In the genomic region with DNA sequence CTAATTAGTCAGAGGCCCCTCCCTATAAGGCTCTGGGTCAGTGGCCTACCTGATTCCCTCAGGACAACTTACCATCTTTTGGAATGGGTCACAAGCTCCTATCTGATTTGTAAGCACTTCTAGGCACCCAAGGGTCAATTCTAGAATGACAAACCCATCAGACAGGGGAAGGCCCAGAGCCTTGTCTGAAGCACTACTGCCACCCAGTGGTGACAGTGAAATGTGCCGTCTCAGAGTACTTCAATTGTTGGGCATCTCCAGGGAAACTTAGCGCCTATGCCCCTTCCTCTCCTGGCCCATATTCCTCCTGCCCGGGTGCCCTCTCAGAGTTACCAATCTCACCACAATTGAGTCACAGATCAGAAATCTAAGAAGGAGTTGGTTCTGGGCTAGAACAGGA, we compare ENCODE assay signal across 9 mouse cellular contexts. TPM values are rescaled to one million over a fixed set of nuclear protein-coding genes. Genes with fewer than 3 reads are reported as not detected.
DNase-seq lines count a peak whose midpoint lies in the region; ATAC-seq and TF ChIP-seq lines count a peak whose summit lies in the region.
"Had no signal": no experiment of that assay in that cellular context is flagged by ENCODE, and none has a peak within 500 bp of the region (broad histone marks: within the 10 kb centered on the region; RNA-seq: fewer than 3 reads in every experiment).

No protein-coding gene starts in this region.

- peaks cover 19% of the 10 kb centered on the region for H3K4me1 ChIP-seq in G1E (ENCODE audit: insufficient read depth, low read depth, low read length)
- 0 out of 2 replicates have a peak, but pooled peaks cover 3% of the 10 kb centered on the region for H3K4me1 ChIP-seq in hindbrain, embryonic 11.5 days (replicated peaks; ENCODE audit: control insufficient read depth, insufficient read depth, low read length)

- H3K36me3 ChIP-seq in G1E (replicated peaks): peaks cover 93% of the 10 kb centered on the region
- H3K36me3 ChIP-seq in hindbrain, embryonic 11.5 days (ENCODE audit: control insufficient read depth, insufficient read depth, low read length): peaks cover 16% of the 10 kb centered on the region

- no peak overlapping the region for H3K4me3 ChIP-seq in G1E (ENCODE audit: low read depth, low read length)
- no peak overlapping the region for H3K4me3 ChIP-seq in hindbrain, embryonic 11.5 days (ENCODE audit: low read depth, low read length)
- H3K4me3 ChIP-seq: limb, embryonic 12.5 days had no signal

- no peaks in the 10 kb centered on the region for H3K27me3 ChIP-seq in G1E (ENCODE audit: insufficient read depth, low read length)
- H3K27me3 ChIP-seq in hindbrain, embryonic 11.5 days (ENCODE audit: control insufficient read depth, insufficient read depth, low read length): no peaks in the 10 kb centered on the region
- H3K27me3 ChIP-seq: limb, embryonic 12.5 days had no signal

- H3K9ac ChIP-seq in hindbrain, embryonic 11.5 days (ENCODE audit: low read depth, low read length): no peak overlapping the region
- H3K9ac ChIP-seq: limb, embryonic 12.5 days had no signal

- no peak; the same call in 1 of the 2 replicates for ATAC-seq in G1E (ENCODE audit: extremely low read depth, insufficient number of reproducible peaks, low FRiP score, poor library complexity, severe bottlenecking)
- peak; percentile 54; the same call in 1 of the 2 replicates for ATAC-seq in erythroblast, adult 5-6 weeks (replicated peaks; ENCODE audit: low FRiP score, poor library complexity, severe bottlenecking)
- peak; percentile 55; the same call in 1 of the 2 replicates for ATAC-seq in hindbrain, embryonic 11.5 days (ENCODE audit: low FRiP score)

- DNase-seq in G1E (ENCODE audit: low spot score): peak; percentile 62
- DNase-seq in brain, adult 2 months (ENCODE audit: low read depth, low spot score): peak; percentile 85
- peak; percentile 92 for DNase-seq in hindbrain, embryonic 11.5 days (ENCODE audit: low spot score)
- DNase-seq in layer of hippocampus, adult 9-10 months (ENCODE audit: low spot score): peak; percentile 44
- DNase-seq in lung, postnatal 14 days: peak; percentile 88
- DNase-seq in retina, adult 2 months (ENCODE audit: low read depth, low spot score): peak; percentile 65
- peak; percentile 53 for DNase-seq in urinary bladder, adult 2 months (ENCODE audit: low spot score)

- TF ChIP-seq CTCF in G1E (IDR thresholded peaks at IDR 0.05; ENCODE audit: low read depth, low read length): peak; percentile 65

- H3K4me2 ChIP-seq in hindbrain, embryonic 11.5 days (replicated peaks; ENCODE audit: low read depth, low read length): no peak overlapping the region
- H3K4me2 ChIP-seq: limb, embryonic 12.5 days had no signal

- H3K27ac ChIP-seq in hindbrain, embryonic 11.5 days (ENCODE audit: low read depth, low read length): no peak overlapping the region
- H3K27ac ChIP-seq: limb, embryonic 12.5 days had no signal

- H3K9me3 ChIP-seq in G1E (replicated peaks): no peaks in the 10 kb centered on the region
- no peaks in the 10 kb centered on the region for H3K9me3 ChIP-seq in hindbrain, embryonic 11.5 days (ENCODE audit: control insufficient read depth, low read length)
- H3K9me3 ChIP-seq: limb, embryonic 12.5 days had no signal

- WGBS in hindbrain, embryonic 11.5 days: 8% methylated on average over 3 of the region's 3 CpGs

RNA-seq across cellular contexts. Expression of gene Dmap1, which starts 5.2 kb away (rescaled TPM):
- total RNA-seq in G1E (2014; fragmentation: Nextera tagmentation) (27.6 and 29.9 TPM in 2 replicates), G1E (2017) (28.8 and 33.7 TPM in 2 replicates)
- 30.0 and 42.5 TPM in 2 replicates for polyA plus RNA-seq in G1E (2012)
- total RNA-seq in erythroblast, adult 5-6 weeks (2015; ENCODE audit: low replicate concordance): 5.6 and 9.8 TPM in 2 replicates
- total RNA-seq in erythroblast, adult 5-6 weeks (2017; ENCODE audit: low replicate concordance): 6.7 and 17.0 TPM in 2 replicates
- 76.1 and 82.2 TPM in 2 replicates for polyA plus RNA-seq in hindbrain, embryonic 11.5 days (2014; fragmentation: Nextera tagmentation; extraction: Ambion mirVana)
- 33.0 and 33.9 TPM in 2 replicates for polyA plus RNA-seq in urinary bladder, adult 2 months (2012; rRNA removed)

RNA-seq across cellular contexts. Expression of gene Gm12845, which starts 47.3 kb away (rescaled TPM):
- total RNA-seq in G1E (2014; fragmentation: Nextera tagmentation): not detected in 2 replicates
- 0.11 TPM in 1 of 2 replicates, not detected in the other for total RNA-seq in G1E (2017)
- not detected in 2 replicates for polyA plus RNA-seq in G1E (2012)
- total RNA-seq in erythroblast, adult 5-6 weeks (2015; ENCODE audit: low replicate concordance): not detected in 2 replicates
- total RNA-seq in erythroblast, adult 5-6 weeks (2017; ENCODE audit: low replicate concordance): not detected in 2 replicates
- not detected in 2 replicates for polyA plus RNA-seq in hindbrain, embryonic 11.5 days (2014; fragmentation: Nextera tagmentation; extraction: Ambion mirVana)
- not detected in 2 replicates for polyA plus RNA-seq in urinary bladder, adult 2 months (2012; rRNA removed)
- polyA plus RNA-seq: limb, embryonic 12.5 days had no signal
